Mouse (Mus musculus) cerebellum, adult 9-10 months (tissue): ENCODE measurements at regions not wholly inside any gene's neighbourhood (a gene's known extent, or its start where the extent isn't known, plus 50 kb on each side); places are given as distances from the start of the nearest gene placed in this dataset.

ENCODE experiments used
- DNase-seq: peaks from one replicate; pipeline ENCODE4 v3.0.0; 2022

GRCm38 (mm10) chr11:17763411-17763810 lies 190.3 kb downstream of the Etaa1 start:
- peak; percentile 97 for DNase-seq

GRCm38 (mm10) chr11:17764146-17764545 lies 189.5 kb downstream of the Etaa1 start:
- DNase-seq, result peak; percentile 44

GRCm38 (mm10) chr11:17768345-17768759 lies 185.3 kb downstream of the Etaa1 start:
- peak; percentile 83 for DNase-seq

- peak; percentile 33 for DNase-seq
These were observed 184.7 kb downstream of the Etaa1 start for GRCm38 (mm10) chr11:17768837-17769466.

GRCm38 (mm10) chr11:17797632-17798031 lies 156.0 kb downstream of the Etaa1 start:
- DNase-seq, result no peak

- DNase-seq, result no peak
These were observed 145.8 kb downstream of the Etaa1 start for GRCm38 (mm10) chr11:17807851-17808250.

- DNase-seq, result no peak
These were observed 141.7 kb downstream of the Etaa1 start for GRCm38 (mm10) chr11:17811829-17812559.

- no peak for DNase-seq
These were observed 111.0 kb downstream of the Etaa1 start for GRCm38 (mm10) chr11:17842642-17843041.

- peak; percentile 38 for DNase-seq
These were observed 101.3 kb downstream of the Etaa1 start for GRCm38 (mm10) chr11:17852405-17852804.

- DNase-seq, result no peak
These were observed 100.3 kb downstream of the Etaa1 start for GRCm38 (mm10) chr11:17853246-17853804.

GRCm38 (mm10) chr11:17853832-17854231 lies 99.8 kb downstream of the Etaa1 start:
- DNase-seq, result no peak

- no peak for DNase-seq
These were observed 94.1 kb downstream of the Etaa1 start for GRCm38 (mm10) chr11:17859364-17860131.

- no peak for DNase-seq
These were observed 88.8 kb downstream of the Etaa1 start for GRCm38 (mm10) chr11:17864833-17865397.

- no peak for DNase-seq
These were observed 83.0 kb downstream of the Etaa1 start for GRCm38 (mm10) chr11:17870690-17871089.

- no peak for DNase-seq
These were observed 81.8 kb downstream of the Etaa1 start for GRCm38 (mm10) chr11:17871920-17872319.

- no peak for DNase-seq
These were observed 70.4 kb downstream of the Etaa1 start for GRCm38 (mm10) chr11:17883276-17883675.
